Mouse (Mus musculus): Measurements from ENCODE around the gene Cyp1a2.

The Cyp1a2 gene

DNA sequence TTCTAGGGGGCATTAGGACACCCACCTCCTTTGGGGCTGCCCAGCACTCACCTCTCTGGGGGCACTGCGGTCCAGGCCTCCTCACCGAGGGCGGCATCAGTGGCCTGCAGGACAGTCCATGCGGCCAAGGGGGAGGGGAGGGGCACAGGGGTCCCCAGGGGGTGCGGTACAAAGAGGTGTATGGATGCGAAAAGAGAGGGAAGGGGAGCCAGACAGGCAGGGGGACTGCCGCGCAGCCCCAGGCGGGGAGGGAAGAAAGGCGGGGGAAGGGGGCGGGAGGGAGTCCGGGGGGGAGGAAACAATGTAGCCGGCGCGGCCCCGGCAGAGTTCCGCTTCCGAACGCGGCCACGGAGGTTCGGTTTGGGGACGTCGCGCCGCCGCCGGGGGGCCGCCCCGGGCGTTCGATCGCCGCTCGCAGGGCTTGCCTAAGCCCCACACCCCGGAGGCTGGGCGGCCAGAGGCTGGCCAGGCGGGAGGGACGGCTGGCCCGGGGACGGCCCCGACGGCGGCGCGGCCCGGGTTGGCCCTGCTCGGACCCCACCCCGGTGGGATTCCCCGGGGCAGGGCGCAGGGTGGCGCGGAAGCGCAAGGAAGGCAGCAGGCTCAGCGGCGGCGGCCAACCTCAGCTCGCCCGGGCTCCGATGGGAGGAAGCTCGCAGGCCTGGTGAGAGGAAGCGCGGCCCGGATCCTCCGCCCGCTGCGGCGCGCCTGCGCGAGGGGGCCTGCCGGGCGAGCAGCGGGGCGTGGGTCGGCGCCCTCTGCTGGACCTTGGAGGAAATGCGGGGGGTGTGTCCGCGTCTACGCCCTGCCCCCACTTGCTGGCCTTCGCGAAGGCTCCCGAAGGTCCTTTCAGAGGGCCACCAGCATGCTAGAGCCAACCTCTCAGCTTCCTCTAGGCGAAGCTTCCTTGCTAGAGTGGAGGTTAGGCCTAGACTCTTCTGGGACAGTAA, 38.3 kb downstream of the Cyp1a2 start:
- peak; percentile 92 for DNase-seq (ENCODE audit: low spot score)

- DNase-seq (ENCODE audit: low spot score): no peak
Observed at GRCm38 (mm10) chr9:57644442-57644943, 39.0 kb downstream of the Cyp1a2 start.

- DNase-seq (ENCODE audit: low spot score): peak; percentile 48
Observed at GRCm38 (mm10) chr9:57643856-57644180, 39.7 kb downstream of the Cyp1a2 start.

GRCm38 (mm10) chr9:57643169-57643855, 40.2 kb downstream of the Cyp1a2 start:
- no peak for DNase-seq (ENCODE audit: low spot score)

- no peak for DNase-seq (ENCODE audit: low spot score)
Observed at GRCm38 (mm10) chr9:57641775-57642550, 41.5 kb downstream of the Cyp1a2 start.

DNA sequence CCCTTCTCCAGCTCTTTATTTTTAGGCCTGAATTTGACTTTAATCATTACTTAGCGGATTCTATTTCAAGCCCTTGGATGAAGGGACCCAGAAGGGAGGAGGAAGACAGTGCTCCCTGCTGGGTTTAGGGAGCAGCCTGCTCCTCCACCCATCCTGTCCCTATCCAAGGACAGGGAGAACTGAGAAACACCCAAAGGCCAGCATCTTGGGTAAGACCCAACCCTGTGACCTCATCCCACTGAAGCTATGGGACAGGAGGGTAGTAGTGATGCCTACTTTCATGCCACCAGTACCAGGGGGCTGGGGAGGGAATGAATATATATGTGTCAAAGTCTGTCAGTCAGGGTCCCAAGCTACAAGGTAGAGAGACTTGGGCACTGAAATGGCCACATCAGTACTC, 42.5 kb downstream of the Cyp1a2 start:
- no peak for DNase-seq (ENCODE audit: low spot score)

DNA sequence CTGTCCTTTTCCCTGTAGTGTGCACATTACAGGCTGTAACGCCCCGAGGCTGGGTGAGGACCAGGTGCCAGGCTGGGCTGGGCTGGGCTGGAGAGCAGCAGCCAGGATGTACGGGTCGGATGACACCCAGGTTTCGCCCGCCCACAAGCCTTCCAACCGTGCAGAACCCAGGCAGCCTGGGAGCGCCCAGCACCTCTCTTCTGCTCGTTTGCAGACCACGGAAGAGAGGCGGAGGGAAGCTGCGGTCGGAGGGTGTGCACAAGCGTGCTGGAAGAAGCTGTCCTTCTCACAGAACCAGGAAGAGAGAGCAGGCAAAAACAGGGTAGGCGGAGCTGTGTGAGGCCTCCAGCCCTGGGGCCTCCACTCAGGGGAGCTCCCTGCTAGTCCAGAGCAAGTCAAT, 43.1 kb downstream of the Cyp1a2 start:
- peak; percentile 74 for DNase-seq (ENCODE audit: low spot score)

DNA sequence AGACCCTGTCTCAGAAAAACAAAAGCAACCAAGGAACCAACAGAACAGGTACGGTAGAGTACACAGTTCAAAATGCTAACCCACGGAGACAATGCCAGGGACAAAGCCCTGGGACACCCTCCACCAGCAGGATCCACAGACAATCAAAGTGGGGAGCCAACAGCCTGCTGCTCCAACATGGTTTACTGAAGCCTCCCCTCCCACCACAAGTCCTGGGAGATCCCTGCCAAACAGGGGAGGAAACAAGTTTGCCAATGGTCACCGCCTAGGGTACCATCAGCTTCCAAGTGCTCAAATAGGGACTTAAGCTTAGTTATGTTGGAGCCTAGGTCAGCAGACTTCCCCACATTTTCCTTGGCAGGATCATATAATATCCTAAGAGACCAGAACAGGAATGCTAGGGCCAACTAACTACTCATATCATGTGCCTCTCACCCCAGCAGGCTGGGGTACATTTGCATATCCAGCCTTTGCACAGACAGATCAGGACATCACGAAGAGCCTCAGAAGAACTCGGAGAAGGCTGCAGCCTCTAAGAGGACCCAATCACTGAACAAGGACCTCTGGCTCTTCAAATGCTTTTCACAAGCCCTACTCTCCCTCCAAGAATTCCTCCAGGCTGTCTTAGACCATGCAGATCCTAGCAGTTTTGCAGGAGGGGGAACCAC, 43.7 kb downstream of the Cyp1a2 start:
- no peak for DNase-seq (ENCODE audit: low spot score)

DNA sequence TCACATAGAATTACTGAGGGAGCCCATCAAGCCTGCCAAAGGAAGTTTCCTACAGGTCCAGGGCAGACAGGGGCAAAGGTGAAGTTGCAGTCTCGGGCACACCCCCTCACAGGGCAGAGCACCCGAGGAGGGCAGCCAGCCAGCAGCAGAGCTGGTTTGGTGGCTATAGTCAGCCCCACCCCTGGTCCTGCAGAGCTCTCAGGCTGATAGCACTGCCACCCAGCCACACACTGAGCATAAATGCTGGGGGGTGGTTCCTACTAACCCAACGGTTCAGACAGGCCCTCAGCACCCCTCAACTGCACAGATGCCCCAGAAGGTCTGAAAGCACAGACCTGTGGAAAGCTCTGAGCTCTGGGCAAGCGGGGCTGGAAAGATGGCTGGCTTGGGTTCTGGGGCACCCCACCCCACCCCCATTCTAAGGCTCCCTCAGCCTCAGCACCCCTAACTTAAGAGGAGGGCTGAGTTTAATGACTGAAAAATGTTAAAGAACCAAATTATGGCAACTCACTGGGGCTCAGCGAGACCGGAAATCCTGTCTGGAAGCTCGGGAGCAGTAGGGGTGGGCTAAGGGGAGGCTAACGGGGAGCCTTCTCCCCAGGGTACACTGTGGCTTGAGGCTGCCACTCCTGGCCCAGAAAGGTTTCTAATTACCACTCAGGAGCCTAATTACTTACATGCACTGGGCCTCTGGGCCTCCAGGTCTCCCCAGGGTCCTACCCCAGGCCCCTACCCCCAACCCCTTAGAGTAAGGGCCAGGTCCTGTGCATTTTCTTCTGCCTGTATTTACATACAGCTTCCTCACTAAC, 44.6 kb downstream of the Cyp1a2 start:
- peak; percentile 70 for DNase-seq (ENCODE audit: low spot score)

GRCm38 (mm10) chr9:57637741-57638322, 45.7 kb downstream of the Cyp1a2 start:
- DNase-seq (ENCODE audit: low spot score): no peak

- no peak for DNase-seq (ENCODE audit: low spot score)
Observed at GRCm38 (mm10) chr9:57637272-57637671, 46.2 kb downstream of the Cyp1a2 start.

GRCm38 (mm10) chr9:57633481-57634024, 50.0 kb downstream of the Cyp1a2 start:
- no peak for DNase-seq (ENCODE audit: low spot score)

DNA sequence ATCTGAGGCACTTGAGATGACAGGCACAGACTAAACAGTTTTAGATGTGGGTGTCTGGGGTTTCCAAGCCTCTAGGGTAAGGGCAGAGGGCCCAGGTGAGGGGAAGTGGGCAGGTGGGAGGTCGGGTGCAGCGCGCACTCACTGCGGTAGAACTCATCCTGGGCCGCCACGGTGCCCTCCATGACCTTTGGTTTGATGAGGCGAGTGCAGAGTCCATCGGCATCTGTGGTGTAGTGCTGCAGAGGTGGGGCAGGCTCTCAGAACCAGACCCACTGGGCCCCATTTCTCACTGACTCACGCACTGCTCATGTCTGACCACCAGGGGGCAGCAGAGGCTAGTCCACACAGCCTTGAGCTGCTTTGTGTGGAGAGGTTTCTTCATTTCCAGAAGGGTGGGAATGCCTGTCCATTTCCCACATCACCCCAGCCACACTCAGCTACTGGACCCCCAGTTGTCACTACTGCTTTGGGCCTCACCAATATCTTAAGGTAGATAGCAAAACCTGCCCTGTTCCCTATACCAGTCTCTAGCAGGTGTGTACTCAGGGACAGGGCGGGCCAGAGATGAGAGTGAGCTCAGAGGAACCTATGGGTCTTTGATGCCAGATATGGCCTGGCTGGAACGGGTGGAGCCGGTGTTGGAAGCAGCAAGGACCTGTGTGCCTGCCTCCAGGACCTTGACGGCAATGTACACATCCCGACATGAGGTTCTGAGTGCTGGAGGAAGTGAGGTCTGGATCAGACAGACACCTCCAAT, 54.2 kb downstream of the Cyp1a2 start:
- peak; percentile 77 for DNase-seq (ENCODE audit: low spot score)

GRCm38 (mm10) chr9:57628717-57629116, 54.8 kb downstream of the Cyp1a2 start:
- no peak for DNase-seq (ENCODE audit: low spot score)

- DNase-seq (ENCODE audit: low spot score): no peak
Observed at GRCm38 (mm10) chr9:57627892-57628291, 55.6 kb downstream of the Cyp1a2 start.

DNA sequence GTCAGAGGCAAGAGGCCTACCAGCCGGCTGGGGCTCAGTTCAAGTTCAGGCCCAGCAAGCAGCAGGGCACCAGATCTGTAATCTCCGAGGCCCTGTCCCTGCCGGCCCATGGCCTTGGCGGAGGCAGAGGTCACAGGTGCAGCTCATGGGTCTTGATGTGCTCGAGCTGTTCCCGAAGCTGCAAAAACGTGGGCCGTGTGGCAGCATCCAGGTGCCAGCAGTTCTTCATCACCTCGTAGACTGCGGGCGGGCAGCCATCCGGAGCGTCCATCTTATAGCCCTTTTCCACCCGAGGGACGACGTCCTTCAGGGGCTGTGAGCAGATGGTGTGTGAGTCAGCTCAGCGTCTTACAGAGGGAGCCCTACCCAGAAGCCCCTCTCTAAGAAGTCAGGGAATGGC, 56.3 kb downstream of the Cyp1a2 start:
- no peak for DNase-seq (ENCODE audit: low spot score)

Data from spleen, adult 12 weeks (tissue).